Mouse (Mus musculus) thymus, adult 2 months (tissue): Measurements from ENCODE around the gene Aatf. TPM values are rescaled to one million over a fixed set of nuclear protein-coding genes. Genes with fewer than 3 reads are reported as not detected.
"Not testable (repeated sequence)": the region's sequence is repeated elsewhere in the genome, so short reads cannot be mapped to it uniquely, and the experiment has no call there.

Experiments used
- DNase-seq: peaks from one replicate; pipeline ENCODE4 v3.0.0; 2021
- H3K27ac ChIP-seq: fragments of 200-500 bp; 2 replicates; pipeline ENCODE4 v1.5.1; 2012; ENCODE audit warnings: low read length, control low read depth; ENCODE audit not compliant: control insufficient read depth, insufficient read depth
- H3K27me3 ChIP-seq: fragments of 200-500 bp; 2 replicates; pipeline ENCODE4 v1.6.1; 2012; ENCODE audit warnings: mild to moderate bottlenecking, low read length, moderate library complexity, mixed read lengths; ENCODE audit not compliant: control insufficient read depth, insufficient read depth
- H3K36me3 ChIP-seq: fragments of 200-500 bp; 2 replicates; pipeline ENCODE4 v1.6.1; 2012; ENCODE audit warnings: mild to moderate bottlenecking, low read length, moderate library complexity; ENCODE audit not compliant: control insufficient read depth, insufficient read depth
- H3K4me1 ChIP-seq: fragments of 200-500 bp; replicated peaks from 2 replicates; pipeline ENCODE4 v1.6.1; 2012; ENCODE audit warnings: low read length; ENCODE audit not compliant: control insufficient read depth, insufficient read depth
- H3K4me3 ChIP-seq: fragments of 200-500 bp; 2 replicates; pipeline ENCODE4 v1.5.1; 2012; ENCODE audit warnings: mild to moderate bottlenecking, low read length, control low read depth, moderate library complexity; ENCODE audit not compliant: control insufficient read depth, insufficient read depth
- CTCF ChIP-seq: fragments of 200-500 bp; IDR thresholded peaks from 2 replicates; pipeline ENCODE4 v1.5.1; 2012; ENCODE audit warnings: mild to moderate bottlenecking, control low read depth, low read length, moderate library complexity, borderline replicate concordance; ENCODE audit not compliant: control insufficient read depth, poor library complexity, insufficient read depth; ENCODE audit errors: extremely low read depth
- POLR2A ChIP-seq: fragments of 200-500 bp; IDR thresholded peaks from 2 replicates; pipeline ENCODE4 v1.6.1; 2012; ENCODE audit warnings: mild to moderate bottlenecking, low read length, control low read depth, moderate library complexity; ENCODE audit not compliant: control insufficient read depth, poor library complexity, insufficient read depth; ENCODE audit errors: extremely low read depth
- WGBS: fragments of 180-500 bp; shearing (Covaris S2); methylation state at CpG from one replicate; pipeline ENCODE4 v1.1.7; 2018; 5-methylcytosine and 5-hydroxymethylcytosine counted together
- polyA plus RNA-seq: library from polyadenylated mRNA; depleted of rRNA; stranded (reverse); fragments of >200 nt; gene quantifications from 2 replicates; pipeline ENCODE4 v1.2.3, GENCODE M21; 2012

Aatf gene
- polyA plus RNA-seq, 1 experiment = 5.6 TPM

- no peak for DNase-seq
- no peaks in the 10 kb centered on the region for H3K36me3 ChIP-seq
- no peaks in the 10 kb centered on the region for H3K4me1 ChIP-seq
- no peak overlapping the region for H3K27ac ChIP-seq
- no peaks in the 10 kb centered on the region for H3K27me3 ChIP-seq
- TF ChIP-seq POLR2A = no peak
- 83% methylated on average over 7 of the region's 7 CpGs for WGBS
- H3K4me3 ChIP-seq = no peak overlapping the region
Measured at GRCm38 (mm10) chr11:84410879-84411641, 102.3 kb downstream of the Aatf start.

GRCm38 (mm10) chr11:84410383-84410782, 102.9 kb downstream of the Aatf start:
- DNase-seq = no peak
- Histone ChIP-seq H3K27me3 (no peaks in the 10 kb centered on the region), H3K4me1 (no peaks in the 10 kb centered on the region), H3K27ac (no peak overlapping the region), H3K36me3 (no peaks in the 10 kb centered on the region), H3K4me3 (no peak overlapping the region)
- TF ChIP-seq CTCF (no peak), POLR2A (no peak)
- 65% methylated on average over 4 of the region's 4 CpGs for WGBS

- no peak overlapping the region for H3K4me3 ChIP-seq
- DNase-seq = no peak
- no peak overlapping the region for H3K27ac ChIP-seq
- 98% methylated on average over 4 of the region's 4 CpGs for WGBS
- TF ChIP-seq CTCF (no peak), POLR2A (no peak)
- no peaks in the 10 kb centered on the region for H3K27me3 ChIP-seq
- no peaks in the 10 kb centered on the region for H3K36me3 ChIP-seq
- H3K4me1 ChIP-seq = no peaks in the 10 kb centered on the region
Measured at GRCm38 (mm10) chr11:84406733-84407132, 106.6 kb downstream of the Aatf start.

- no peak overlapping the region for H3K4me3 ChIP-seq
- TF ChIP-seq POLR2A = no peak
- no peak for TF ChIP-seq CTCF
- H3K4me1 ChIP-seq = no peaks in the 10 kb centered on the region
- DNase-seq = no peak
- WGBS = 100% methylated on average over 1 of the region's 1 CpGs
- H3K36me3 ChIP-seq = no peaks in the 10 kb centered on the region
- H3K27ac ChIP-seq = no peak overlapping the region
- no peaks in the 10 kb centered on the region for H3K27me3 ChIP-seq
Measured at GRCm38 (mm10) chr11:84395010-84395409, 118.3 kb downstream of the Aatf start.

- Histone ChIP-seq H3K4me1 (no peaks in the 10 kb centered on the region), H3K27ac (no peak overlapping the region), H3K27me3 (no peaks in the 10 kb centered on the region), H3K4me3 (no peak overlapping the region), H3K36me3 (no peaks in the 10 kb centered on the region)
- 86% methylated on average over 7 of the region's 7 CpGs for WGBS
- DNase-seq = no peak
- no peak for TF ChIP-seq CTCF
- TF ChIP-seq POLR2A = no peak
Measured at GRCm38 (mm10) chr11:84393571-84393970, 119.8 kb downstream of the Aatf start.

GRCm38 (mm10) chr11:84392066-84392465, 121.3 kb downstream of the Aatf start:
- not testable (repeated sequence) for H3K4me1 ChIP-seq, H3K4me3 ChIP-seq, H3K36me3 ChIP-seq, H3K27ac ChIP-seq, H3K27me3 ChIP-seq, DNase-seq
- 93% methylated on average over 7 of the region's 7 CpGs for WGBS

GRCm38 (mm10) chr11:84391126-84391525, 122.2 kb downstream of the Aatf start:
- WGBS = 94% methylated on average over 8 of the region's 8 CpGs
- H3K36me3 ChIP-seq = no peaks in the 10 kb centered on the region
- H3K4me1 ChIP-seq = no peaks in the 10 kb centered on the region
- TF ChIP-seq POLR2A = no peak
- TF ChIP-seq CTCF = no peak
- DNase-seq = no peak
- no peak overlapping the region for H3K4me3 ChIP-seq
- H3K27ac ChIP-seq = no peak overlapping the region
- no peaks in the 10 kb centered on the region for H3K27me3 ChIP-seq
